Mouse (Mus musculus) layer of hippocampus, adult 18-20 months (tissue): Measurements from ENCODE around the gene Ear2. TPM values are rescaled to one million over a fixed set of nuclear protein-coding genes. Genes with fewer than 3 reads are reported as not detected.
A peak's percentile ranks its signal among the peaks of the same experiment; 100 is the strongest.
"Not testable (repeated sequence)": the region's sequence is repeated elsewhere in the genome, so short reads cannot be mapped to it uniquely, and the experiment has no call there.

Source experiments
- DNase-seq, 2 experiments: peaks; one replicate each; pipeline ENCODE4 v3.0.0; 2022; ENCODE audit warnings: low spot score in 2 of 2
- long read RNA-seq: library from polyadenylated mRNA; stranded (forward); transcript quantifications from one replicate; pipeline ENCODE4 v2.0.0, GENCODE M21; 2021
- total RNA-seq, 2 experiments: library from RNA; stranded (reverse); gene quantifications; 2 replicates each; pipeline ENCODE4 v1.2.3; 2021

Gene Ear2
- not detected for total RNA-seq
- long read RNA-seq: 0 reads

GRCm38 (mm10) chr14:44102354-44102753 lies at the start of gene Ear2:
Gene Ear2 (plus strand): TSS chr14:44102654.
- not testable (repeated sequence) for DNase-seq

- DNase-seq: peak in 1 of 2 experiments; percentile 36
Observed at GRCm38 (mm10) chr14:44067879-44068278, 34.6 kb upstream of the Ear2 start.

- not testable (repeated sequence) for DNase-seq
Observed at GRCm38 (mm10) chr14:44070595-44070994, 31.9 kb upstream of the Ear2 start.

GRCm38 (mm10) chr14:44077785-44078341 lies 24.6 kb upstream of the Ear2 start:
- not testable (repeated sequence) for DNase-seq

- DNase-seq: not testable (repeated sequence)
Observed at GRCm38 (mm10) chr14:44086588-44086987, 15.9 kb upstream of the Ear2 start.

- not testable (repeated sequence) for DNase-seq
Observed at GRCm38 (mm10) chr14:44087535-44087934, 14.9 kb upstream of the Ear2 start.

- DNase-seq: not testable (repeated sequence)
Observed at GRCm38 (mm10) chr14:44091524-44091923, 10.9 kb upstream of the Ear2 start.

- DNase-seq: not testable (repeated sequence)
Observed at GRCm38 (mm10) chr14:44094445-44094844, 8.0 kb upstream of the Ear2 start.

- DNase-seq: not testable (repeated sequence)
Observed at GRCm38 (mm10) chr14:44100030-44100429, 2.4 kb upstream of the Ear2 start.

- no peak for DNase-seq
Observed at GRCm38 (mm10) chr14:44110981-44111380, 8.5 kb downstream of the Ear2 start.

- not testable (repeated sequence) for DNase-seq
Observed at GRCm38 (mm10) chr14:44123551-44123950, 21.1 kb downstream of the Ear2 start, which contains the start of gene Gm3327. Gene Gm3327 (plus strand): TSS chr14:44123851.

Other genes starting within 250 kb of the Ear2 start
- gene Ear1, start 227.1 kb upstream of the Ear2 start, total RNA-seq: not detected
- gene Ear10, start 179.1 kb upstream of the Ear2 start, total RNA-seq: not detected
- gene Gm8113, start 177.3 kb upstream of the Ear2 start, total RNA-seq: not detected
- not detected for gene Ang5, start 145.6 kb upstream of the Ear2 start, total RNA-seq
- not detected for gene Ang6, start 100.4 kb upstream of the Ear2 start, total RNA-seq
- gene Gm3327, start 21.2 kb downstream of the Ear2 start, total RNA-seq: not detected
- not detected for gene Gm8212, start 95.0 kb downstream of the Ear2 start, total RNA-seq
- gene 4930503E14Rik, start 110.6 kb downstream of the Ear2 start, total RNA-seq: not detected
- not detected for gene Gm8220, start 182.9 kb downstream of the Ear2 start, total RNA-seq
- not detected for gene Gm5930, start 235.9 kb downstream of the Ear2 start, total RNA-seq